Mouse (Mus musculus): ENCODE data around the gene Fam189a2. TPM values are rescaled to one million over a fixed set of nuclear protein-coding genes. Genes with fewer than 3 reads are reported as not detected.

Gene Fam189a2
- total and polyA plus RNA-seq, 2 experiments from 2014 or later, result 2.5 to 16.9 TPM

DNA sequence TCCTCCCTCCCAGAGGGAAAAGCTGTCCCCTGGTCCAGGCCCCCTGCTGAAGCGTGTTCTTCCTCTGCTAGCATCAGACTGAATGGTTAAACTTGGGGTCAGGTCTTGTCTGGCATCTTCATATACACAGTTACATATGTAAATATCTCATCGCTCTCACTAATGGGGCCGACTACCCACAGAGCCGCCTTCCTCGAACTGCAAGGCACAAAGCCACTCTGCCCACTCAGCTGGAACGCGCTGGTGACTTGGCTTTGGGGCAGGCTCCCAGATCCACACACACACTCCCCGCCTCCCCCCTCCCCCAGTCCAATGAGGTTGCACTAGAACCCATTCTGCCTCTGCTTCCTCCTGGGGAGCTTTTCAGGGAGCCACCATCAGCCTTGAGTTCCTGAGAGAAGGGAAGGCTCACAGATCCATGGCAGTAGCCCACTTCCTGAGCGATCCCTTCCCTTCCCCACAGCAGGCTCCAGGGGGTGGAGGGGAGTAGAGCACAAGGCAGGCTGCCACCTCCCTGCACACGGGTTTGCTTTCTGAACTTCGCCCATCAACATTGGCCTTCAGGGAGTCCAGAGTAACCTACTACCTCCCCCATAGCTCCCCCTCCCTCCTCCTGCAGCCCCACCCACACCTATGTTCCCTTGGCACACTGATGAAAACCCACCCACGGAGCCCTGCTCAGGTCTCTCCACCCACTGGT is 82.4 kb downstream of the Fam189a2 start:
- H3K9me3 ChIP-seq (ENCODE audit: low read length), result no peaks in the 10 kb centered on the region
- DNase-seq (ENCODE audit: low spot score) (no peak), ATAC-seq (ENCODE audit: low FRiP score) (0 out of 2 replicates have a peak, but pooled peaks have one; percentile 31)
- no peak overlapping the region for H3K4me2 ChIP-seq (ENCODE audit: low read depth, low read length, poor library complexity, severe bottlenecking)
- no peaks in the 10 kb centered on the region for H3K27me3 ChIP-seq (ENCODE audit: insufficient read depth, low read length)
- no peak for TF ChIP-seq CTCF (IDR thresholded peaks at IDR 0.05)
- WGBS, result 28% methylated on average over 12 of the region's 12 CpGs
- H3K27ac ChIP-seq (ENCODE audit: low read depth, low read length), result no peak overlapping the region
- no peak overlapping the region for H3K4me3 ChIP-seq (ENCODE audit: low read depth, low read length)
- peaks cover 26% of the 10 kb centered on the region for H3K36me3 ChIP-seq (ENCODE audit: insufficient read depth, low read length)
- H3K9ac ChIP-seq (replicated peaks; ENCODE audit: low read length, poor library complexity, severe bottlenecking), result no peak overlapping the region
- no peaks in the 10 kb centered on the region for H3K4me1 ChIP-seq (ENCODE audit: insufficient read depth, low read length)

DNA sequence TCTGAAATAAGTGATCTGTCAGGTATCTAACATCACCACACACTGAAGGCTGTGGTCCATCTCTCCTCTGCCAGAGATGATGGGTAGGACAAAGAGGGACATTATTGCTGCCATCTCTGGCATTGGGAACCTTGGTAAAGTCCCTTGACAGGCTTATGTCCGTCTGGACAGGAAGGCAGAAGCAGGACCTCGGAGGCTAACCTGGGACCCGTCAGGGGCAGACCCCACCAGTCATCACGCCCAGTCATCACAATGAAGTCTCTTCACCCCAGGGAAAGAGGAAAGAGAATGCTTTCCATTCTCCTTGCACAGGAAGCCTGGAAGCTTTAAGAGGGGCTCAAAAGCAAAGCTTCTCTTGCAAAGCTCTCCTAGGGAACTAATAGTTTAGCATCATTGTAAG is 82.9 kb downstream of the Fam189a2 start:
- ATAC-seq (ENCODE audit: low FRiP score) (no peak), DNase-seq (ENCODE audit: low spot score) (no peak)
- no peaks in the 10 kb centered on the region for H3K27me3 ChIP-seq (ENCODE audit: insufficient read depth, low read length)
- TF ChIP-seq CTCF (IDR thresholded peaks at IDR 0.05), result no peak
- H3K27ac ChIP-seq (ENCODE audit: low read depth, low read length), result no peak overlapping the region
- H3K4me2 ChIP-seq (ENCODE audit: low read depth, low read length, poor library complexity, severe bottlenecking), result no peak overlapping the region
- H3K9ac ChIP-seq (replicated peaks; ENCODE audit: low read length, poor library complexity, severe bottlenecking), result no peak overlapping the region
- no peak overlapping the region for H3K4me3 ChIP-seq (ENCODE audit: low read depth, low read length)
- WGBS, result 23% methylated on average over 4 of the region's 4 CpGs
- peaks cover 31% of the 10 kb centered on the region for H3K36me3 ChIP-seq (ENCODE audit: insufficient read depth, low read length)
- H3K4me1 ChIP-seq (ENCODE audit: insufficient read depth, low read length), result no peaks in the 10 kb centered on the region
- no peaks in the 10 kb centered on the region for H3K9me3 ChIP-seq (ENCODE audit: low read length)

DNA sequence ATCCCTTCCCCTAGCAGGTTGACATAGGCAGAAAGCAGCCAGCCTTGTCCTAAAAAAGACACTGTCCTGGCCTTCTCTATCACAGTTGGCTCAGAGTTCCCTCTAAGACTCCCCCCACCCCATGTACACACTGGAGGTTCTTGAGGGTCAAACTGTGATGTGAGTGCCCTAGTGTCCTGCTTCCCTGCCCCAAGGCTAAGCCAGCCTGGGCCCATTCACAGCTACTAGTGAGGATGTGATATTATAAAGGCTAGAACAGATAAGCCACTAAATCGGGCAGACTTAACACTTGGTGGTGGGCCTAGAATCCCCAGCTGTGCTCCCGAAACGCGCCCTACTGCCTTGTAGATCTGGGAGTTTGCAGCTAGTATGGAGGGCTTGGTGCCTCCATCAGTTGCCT is 84.1 kb downstream of the Fam189a2 start:
- 87% methylated on average over 4 of the region's 4 CpGs for WGBS
- Histone ChIP-seq H3K4me2 (ENCODE audit: low read depth, low read length, poor library complexity, severe bottlenecking) (no peak overlapping the region), H3K9ac (replicated peaks; ENCODE audit: low read length, poor library complexity, severe bottlenecking) (no peak overlapping the region), H3K4me3 (ENCODE audit: low read depth, low read length) (no peak overlapping the region), H3K36me3 (ENCODE audit: insufficient read depth, low read length) (peaks cover 37% of the 10 kb centered on the region), H3K4me1 (ENCODE audit: insufficient read depth, low read length) (no peaks in the 10 kb centered on the region), H3K27ac (ENCODE audit: low read depth, low read length) (no peak overlapping the region), H3K27me3 (ENCODE audit: insufficient read depth, low read length) (no peaks in the 10 kb centered on the region), H3K9me3 (ENCODE audit: low read length) (no peaks in the 10 kb centered on the region)
- DNase-seq (ENCODE audit: low spot score) (no peak), ATAC-seq (ENCODE audit: low FRiP score) (no peak)
- no peak for TF ChIP-seq CTCF (IDR thresholded peaks at IDR 0.05)

DNA sequence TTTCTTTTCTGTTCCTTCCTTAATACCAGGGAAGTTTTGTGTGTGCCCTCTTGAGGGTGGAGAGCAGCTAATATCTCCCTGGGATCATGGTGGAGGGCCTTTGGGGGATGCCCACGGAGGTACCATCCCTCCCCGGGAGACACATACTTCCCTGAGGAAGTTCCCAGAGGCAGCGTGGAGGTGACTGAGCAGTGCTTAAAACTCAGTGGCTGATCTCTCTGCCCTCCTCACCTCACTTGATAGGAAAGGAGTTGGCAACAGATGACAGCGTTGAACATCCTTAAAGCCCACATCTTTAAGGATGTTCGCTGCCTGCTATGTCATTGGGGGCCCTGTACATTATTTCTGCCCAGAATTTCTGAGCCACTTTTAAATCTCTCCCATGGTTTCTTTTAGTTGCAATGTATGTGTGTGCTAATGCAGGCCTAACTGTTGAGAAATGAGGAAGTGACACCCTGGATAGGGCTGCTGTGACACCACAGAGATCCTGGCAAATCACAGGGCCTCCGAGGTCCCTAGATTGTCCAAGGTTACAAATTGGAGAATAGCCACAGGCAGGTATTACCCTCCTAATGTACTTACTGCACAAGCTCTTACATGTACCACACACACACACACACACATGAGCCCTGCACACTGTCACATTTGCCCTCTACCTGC is 84.7 kb downstream of the Fam189a2 start:
- 84% methylated on average over 6 of the region's 6 CpGs for WGBS
- H3K36me3 ChIP-seq (ENCODE audit: insufficient read depth, low read length), result peaks cover 39% of the 10 kb centered on the region
- no peak for TF ChIP-seq CTCF (IDR thresholded peaks at IDR 0.05)

DNA sequence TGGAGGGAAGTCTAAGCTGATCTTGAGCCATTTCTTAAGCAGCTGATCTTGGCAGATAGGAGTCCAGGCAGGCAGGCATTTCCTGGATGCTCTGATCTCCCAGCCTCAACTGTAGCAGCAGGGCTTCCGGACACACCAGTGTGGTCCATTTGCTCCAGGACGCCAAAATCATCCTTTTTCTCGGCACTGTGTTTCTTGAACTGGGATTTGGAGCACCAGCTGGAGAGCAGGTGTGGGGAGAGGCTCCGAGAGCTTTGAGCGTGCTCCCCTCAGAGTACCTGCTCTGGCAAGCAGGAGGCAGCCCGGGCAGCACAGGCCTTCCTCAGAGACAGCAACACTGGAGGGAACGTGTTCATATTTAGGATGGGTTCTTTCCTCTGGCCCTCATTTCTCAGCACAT is 87.9 kb downstream of the Fam189a2 start:
- 81% methylated on average over 7 of the region's 7 CpGs for WGBS
- Histone ChIP-seq H3K4me1 (ENCODE audit: insufficient read depth, low read length) (no peaks in the 10 kb centered on the region), H3K27ac (ENCODE audit: low read depth, low read length) (no peak overlapping the region), H3K4me2 (ENCODE audit: low read depth, low read length, poor library complexity, severe bottlenecking) (no peak overlapping the region), H3K36me3 (ENCODE audit: insufficient read depth, low read length) (peaks cover 65% of the 10 kb centered on the region), H3K4me3 (ENCODE audit: low read depth, low read length) (no peak overlapping the region), H3K9ac (replicated peaks; ENCODE audit: low read length, poor library complexity, severe bottlenecking) (no peak overlapping the region), H3K9me3 (ENCODE audit: low read length) (no peaks in the 10 kb centered on the region), H3K27me3 (ENCODE audit: insufficient read depth, low read length) (no peaks in the 10 kb centered on the region)
- ATAC-seq (ENCODE audit: low FRiP score) (no peak), DNase-seq (ENCODE audit: low spot score) (no peak)
- no peak for TF ChIP-seq CTCF (IDR thresholded peaks at IDR 0.05)

More for the DNA sequence above, 84.7 kb downstream of the Fam189a2 start:
- Histone ChIP-seq H3K4me2 (ENCODE audit: low read depth, low read length, poor library complexity, severe bottlenecking) (no peak overlapping the region), H3K4me3 (ENCODE audit: low read depth, low read length) (no peak overlapping the region), H3K27me3 (ENCODE audit: insufficient read depth, low read length) (no peaks in the 10 kb centered on the region), H3K9ac (replicated peaks; ENCODE audit: low read length, poor library complexity, severe bottlenecking) (no peak overlapping the region), H3K27ac (ENCODE audit: low read depth, low read length) (no peak overlapping the region), H3K9me3 (ENCODE audit: low read length) (no peaks in the 10 kb centered on the region), H3K4me1 (ENCODE audit: insufficient read depth, low read length) (no peaks in the 10 kb centered on the region)
- no peak for ATAC-seq (ENCODE audit: low FRiP score)
- DNase-seq (ENCODE audit: low spot score), result no peak

DNA sequence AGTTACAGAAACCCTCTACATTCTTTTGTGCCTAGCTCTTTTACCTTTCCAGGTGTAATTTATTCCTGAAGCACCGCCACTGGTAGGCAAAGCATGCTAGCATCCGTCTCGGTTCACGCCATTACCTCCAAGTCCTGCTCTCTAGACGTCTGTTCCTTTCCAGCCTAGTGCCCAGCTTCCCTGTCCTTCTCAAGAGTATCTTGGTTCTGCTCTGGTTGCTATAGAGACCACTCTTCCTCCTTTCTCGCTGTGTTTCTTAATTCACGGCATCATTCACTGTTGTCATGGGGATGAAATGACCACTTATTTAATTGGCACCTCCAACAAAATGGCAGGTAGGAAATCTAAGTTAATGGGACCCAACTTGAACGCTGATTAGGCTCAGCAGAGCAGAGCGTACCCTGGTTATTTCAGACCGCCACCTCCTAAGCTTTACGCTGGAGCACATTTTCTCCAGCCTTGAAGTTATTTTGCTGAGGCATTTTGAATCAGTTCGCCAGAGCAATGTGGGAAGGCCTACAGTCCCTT is 89.3 kb downstream of the Fam189a2 start:
- H3K27me3 ChIP-seq (ENCODE audit: insufficient read depth, low read length), result no peaks in the 10 kb centered on the region
- H3K27ac ChIP-seq (ENCODE audit: low read depth, low read length), result peak overlapping the region; percentile 27
- H3K4me3 ChIP-seq (ENCODE audit: low read depth, low read length), result no peak overlapping the region
- no peak overlapping the region for H3K4me2 ChIP-seq (ENCODE audit: low read depth, low read length, poor library complexity, severe bottlenecking)
- TF ChIP-seq CTCF (IDR thresholded peaks at IDR 0.05), result no peak
- no peak; the same call in 1 of the 2 replicates for ATAC-seq (ENCODE audit: low FRiP score)
- H3K36me3 ChIP-seq (ENCODE audit: insufficient read depth, low read length), result peaks cover 77% of the 10 kb centered on the region
- H3K4me1 ChIP-seq (ENCODE audit: insufficient read depth, low read length), result no peaks in the 10 kb centered on the region
- no peak overlapping the region for H3K9ac ChIP-seq (replicated peaks; ENCODE audit: low read length, poor library complexity, severe bottlenecking)
- DNase-seq (ENCODE audit: low spot score), result peak; percentile 43
- no peaks in the 10 kb centered on the region for H3K9me3 ChIP-seq (ENCODE audit: low read length)
- 51% methylated on average over 12 of the region's 12 CpGs for WGBS

All from midbrain, postnatal 0 days (tissue).